Mouse (Mus musculus): ENCODE results near the gene Arhgap44. TPM values are rescaled to one million over a fixed set of nuclear protein-coding genes. Genes with fewer than 3 reads are reported as not detected.

Arhgap44 gene
- polyA plus RNA-seq, 1 experiment, result 7.5 TPM

- Histone ChIP-seq H3K79me2 (ENCODE audit: control insufficient read depth, insufficient read depth) (no peaks in the 10 kb centered on the region), H3K4me3 (no peak overlapping the region), H3ac (ENCODE audit: control insufficient read depth, insufficient read length) (no peak overlapping the region), H3K36me3 (ENCODE audit: control insufficient read depth, insufficient read depth) (no peaks in the 10 kb centered on the region), H3K27me3 (ENCODE audit: control insufficient read depth, insufficient read depth, insufficient read length) (no peaks in the 10 kb centered on the region), H3K4me2 (ENCODE audit: low read depth) (no peak overlapping the region)
- TF ChIP-seq MYOD1 (IDR thresholded peaks at IDR 0.05; ENCODE audit: control insufficient read depth in 1 of 3, insufficient read length in 2 of 3, low read depth in 2 of 3) (no peak), MAX (IDR thresholded peaks at IDR 0.05; ENCODE audit: low read depth) (no peak), SRF (IDR thresholded peaks at IDR 0.05; ENCODE audit: control insufficient read depth, insufficient read length, low read depth) (no peak), MYOG (IDR thresholded peaks at IDR 0.05; ENCODE audit: control insufficient read depth in 1 of 3, insufficient read depth in 1 of 3, insufficient read length in 2 of 3, low read depth in 2 of 3) (no peak)
These were observed 190.3 kb downstream of the Arhgap44 start for GRCm38 (mm10) chr11:64972418-64972817.

GRCm38 (mm10) chr11:64971471-64971988 is 191.2 kb downstream of the Arhgap44 start:
- Histone ChIP-seq H3K36me3 (ENCODE audit: control insufficient read depth, insufficient read depth) (no peaks in the 10 kb centered on the region), H3K79me2 (ENCODE audit: control insufficient read depth, insufficient read depth) (no peaks in the 10 kb centered on the region), H3K4me3 (no peak overlapping the region), H3K27me3 (ENCODE audit: control insufficient read depth, insufficient read depth, insufficient read length) (peaks cover 8% of the 10 kb centered on the region), H3K4me2 (ENCODE audit: low read depth) (no peak overlapping the region), H3ac (ENCODE audit: control insufficient read depth, insufficient read length) (no peak overlapping the region)
- TF ChIP-seq MAX (IDR thresholded peaks at IDR 0.05; ENCODE audit: low read depth), result no peak
- no peak for TF ChIP-seq TCF12 (IDR thresholded peaks at IDR 0.05; ENCODE audit: insufficient read depth, poor library complexity, severe bottlenecking)
- TF ChIP-seq TCF3 (IDR thresholded peaks at IDR 0.05; ENCODE audit: insufficient read length, low read depth), result no peak
- TF ChIP-seq MYOG (IDR thresholded peaks at IDR 0.05; ENCODE audit: control insufficient read depth in 1 of 3, insufficient read depth in 1 of 3, insufficient read length in 2 of 3, low read depth in 2 of 3), result no peak
- TF ChIP-seq USF1 (IDR thresholded peaks at IDR 0.05; ENCODE audit: low read depth), result no peak
- no peak for TF ChIP-seq REST (IDR thresholded peaks at IDR 0.05; ENCODE audit: insufficient read depth, insufficient read length)

GRCm38 (mm10) chr11:64968939-64969342 is 193.8 kb downstream of the Arhgap44 start:
- no peak overlapping the region for H3K4me3 ChIP-seq
- H3K4me2 ChIP-seq (ENCODE audit: low read depth), result no peak overlapping the region
- no peak overlapping the region for H3ac ChIP-seq (ENCODE audit: control insufficient read depth, insufficient read length)
- TF ChIP-seq SRF (IDR thresholded peaks at IDR 0.05; ENCODE audit: control insufficient read depth, insufficient read length, low read depth), result no peak
- TF ChIP-seq MYOG (IDR thresholded peaks at IDR 0.05; ENCODE audit: control insufficient read depth in 1 of 3, insufficient read depth in 1 of 3, insufficient read length in 2 of 3, low read depth in 2 of 3), result no peak
- no peak for TF ChIP-seq MAX (IDR thresholded peaks at IDR 0.05; ENCODE audit: low read depth)
- no peak for TF ChIP-seq REST (IDR thresholded peaks at IDR 0.05; ENCODE audit: insufficient read depth, insufficient read length)
- TF ChIP-seq MYOD1 (IDR thresholded peaks at IDR 0.05; ENCODE audit: control insufficient read depth in 1 of 3, insufficient read length in 2 of 3, low read depth in 2 of 3), result no peak
- no peak for TF ChIP-seq POLR2A (IDR thresholded peaks at IDR 0.05; ENCODE audit: insufficient read length, low read depth)
- no peak for TF ChIP-seq USF1 (IDR thresholded peaks at IDR 0.05; ENCODE audit: low read depth)
- TF ChIP-seq TCF12 (IDR thresholded peaks at IDR 0.05; ENCODE audit: insufficient read depth, poor library complexity, severe bottlenecking), result no peak
- no peak for TF ChIP-seq POLR2AphosphoS2 (IDR thresholded peaks at IDR 0.05; ENCODE audit: insufficient read length, low read depth)
- no peak for TF ChIP-seq TCF3 (IDR thresholded peaks at IDR 0.05; ENCODE audit: insufficient read length, low read depth)
- no peak for TF ChIP-seq E2F4 (IDR thresholded peaks at IDR 0.05; ENCODE audit: insufficient read depth)
- TF ChIP-seq CEBPB (IDR thresholded peaks at IDR 0.05; ENCODE audit: insufficient read depth, poor library complexity, severe bottlenecking), result no peak
- no peaks in the 10 kb centered on the region for H3K79me2 ChIP-seq (ENCODE audit: control insufficient read depth, insufficient read depth)
- H3K27me3 ChIP-seq (ENCODE audit: control insufficient read depth, insufficient read depth, insufficient read length), result peaks cover 8% of the 10 kb centered on the region
- H3K36me3 ChIP-seq (ENCODE audit: control insufficient read depth, insufficient read depth), result no peaks in the 10 kb centered on the region

- Histone ChIP-seq H3K27me3 (ENCODE audit: control insufficient read depth, insufficient read depth, insufficient read length) (peaks cover 8% of the 10 kb centered on the region), H3ac (ENCODE audit: control insufficient read depth, insufficient read length) (no peak overlapping the region), H3K36me3 (ENCODE audit: control insufficient read depth, insufficient read depth) (no peaks in the 10 kb centered on the region), H3K79me2 (ENCODE audit: control insufficient read depth, insufficient read depth) (no peaks in the 10 kb centered on the region), H3K4me3 (no peak overlapping the region), H3K4me2 (ENCODE audit: low read depth) (no peak overlapping the region)
- TF ChIP-seq MYOD1 (IDR thresholded peaks at IDR 0.05; ENCODE audit: control insufficient read depth in 1 of 3, insufficient read length in 2 of 3, low read depth in 2 of 3), result no peak
- TF ChIP-seq POLR2AphosphoS2 (IDR thresholded peaks at IDR 0.05; ENCODE audit: insufficient read length, low read depth), result no peak
- TF ChIP-seq MYOG (IDR thresholded peaks at IDR 0.05; ENCODE audit: control insufficient read depth in 1 of 3, insufficient read depth in 1 of 3, insufficient read length in 2 of 3, low read depth in 2 of 3), result no peak
- TF ChIP-seq SRF (IDR thresholded peaks at IDR 0.05; ENCODE audit: control insufficient read depth, insufficient read length, low read depth), result no peak
- TF ChIP-seq USF1 (IDR thresholded peaks at IDR 0.05; ENCODE audit: low read depth), result no peak
- TF ChIP-seq E2F4 (IDR thresholded peaks at IDR 0.05; ENCODE audit: insufficient read depth), result no peak
- TF ChIP-seq POLR2A (IDR thresholded peaks at IDR 0.05; ENCODE audit: insufficient read length, low read depth), result no peak
- TF ChIP-seq REST (IDR thresholded peaks at IDR 0.05; ENCODE audit: insufficient read depth, insufficient read length), result no peak
- no peak for TF ChIP-seq MAX (IDR thresholded peaks at IDR 0.05; ENCODE audit: low read depth)
- TF ChIP-seq TCF3 (IDR thresholded peaks at IDR 0.05; ENCODE audit: insufficient read length, low read depth), result no peak
- no peak for TF ChIP-seq CEBPB (IDR thresholded peaks at IDR 0.05; ENCODE audit: insufficient read depth, poor library complexity, severe bottlenecking)
- no peak for TF ChIP-seq TCF12 (IDR thresholded peaks at IDR 0.05; ENCODE audit: insufficient read depth, poor library complexity, severe bottlenecking)
These were observed 194.3 kb downstream of the Arhgap44 start for GRCm38 (mm10) chr11:64968507-64968906.

- Histone ChIP-seq H3K27me3 (ENCODE audit: control insufficient read depth, insufficient read depth, insufficient read length) (peaks cover 8% of the 10 kb centered on the region), H3ac (ENCODE audit: control insufficient read depth, insufficient read length) (no peak overlapping the region), H3K36me3 (ENCODE audit: control insufficient read depth, insufficient read depth) (no peaks in the 10 kb centered on the region), H3K79me2 (ENCODE audit: control insufficient read depth, insufficient read depth) (no peaks in the 10 kb centered on the region), H3K4me3 (no peak overlapping the region), H3K4me2 (ENCODE audit: low read depth) (no peak overlapping the region)
- TF ChIP-seq USF1 (IDR thresholded peaks at IDR 0.05; ENCODE audit: low read depth) (no peak), REST (IDR thresholded peaks at IDR 0.05; ENCODE audit: insufficient read depth, insufficient read length) (no peak)
These were observed 200.1 kb downstream of the Arhgap44 start for GRCm38 (mm10) chr11:64962629-64963028.

Measured in myocyte (in vitro differentiated cells).